Mouse (Mus musculus): Measurements from ENCODE around the gene Clmn.

Clmn gene

GRCm38 (mm10) chr12:104880367-104880766, 15.5 kb upstream of the Clmn start:
- no peak for DNase-seq (ENCODE audit: low read depth, low spot score)

GRCm38 (mm10) chr12:104879577-104879989, 14.7 kb upstream of the Clmn start:
- DNase-seq (ENCODE audit: low read depth, low spot score): no peak

- DNase-seq (ENCODE audit: low read depth, low spot score): no peak
Observed at GRCm38 (mm10) chr12:104876053-104876452, 11.2 kb upstream of the Clmn start.

- DNase-seq (ENCODE audit: low read depth, low spot score): no peak
Observed at GRCm38 (mm10) chr12:104871987-104872386, 7.1 kb upstream of the Clmn start.

- DNase-seq (ENCODE audit: low read depth, low spot score): no peak
Observed at GRCm38 (mm10) chr12:104869737-104870136, 4.9 kb upstream of the Clmn start.

- no peak for DNase-seq (ENCODE audit: low read depth, low spot score)
Observed at GRCm38 (mm10) chr12:104868430-104868829, 3.6 kb upstream of the Clmn start.

GRCm38 (mm10) chr12:104867851-104868250, 3.0 kb upstream of the Clmn start:
- no peak for DNase-seq (ENCODE audit: low read depth, low spot score)

GRCm38 (mm10) chr12:104865166-104865535, 275 bp upstream of the Clmn start:
- no peak for DNase-seq (ENCODE audit: low read depth, low spot score)

GRCm38 (mm10) chr12:104863653-104864052, 1.2 kb downstream of the Clmn start:
- no peak for DNase-seq (ENCODE audit: low read depth, low spot score)

- no peak for DNase-seq (ENCODE audit: low read depth, low spot score)
Observed at GRCm38 (mm10) chr12:104859140-104859539, 5.7 kb downstream of the Clmn start.

- no peak for DNase-seq (ENCODE audit: low read depth, low spot score)
Observed at GRCm38 (mm10) chr12:104858732-104859131, 6.1 kb downstream of the Clmn start.

- no peak for DNase-seq (ENCODE audit: low read depth, low spot score)
Observed at GRCm38 (mm10) chr12:104857614-104858013, 7.3 kb downstream of the Clmn start.

- DNase-seq (ENCODE audit: low read depth, low spot score): no peak
Observed at GRCm38 (mm10) chr12:104856540-104856939, 8.3 kb downstream of the Clmn start.

GRCm38 (mm10) chr12:104855548-104855947, 9.3 kb downstream of the Clmn start:
- DNase-seq (ENCODE audit: low read depth, low spot score): no peak

GRCm38 (mm10) chr12:104854826-104855225, 10.1 kb downstream of the Clmn start:
- DNase-seq (ENCODE audit: low read depth, low spot score): no peak

GRCm38 (mm10) chr12:104853374-104853773, 11.5 kb downstream of the Clmn start:
- DNase-seq (ENCODE audit: low read depth, low spot score): no peak

GRCm38 (mm10) chr12:104851711-104852508, 13.0 kb downstream of the Clmn start:
- DNase-seq (ENCODE audit: low read depth, low spot score): peak; percentile 78

- DNase-seq (ENCODE audit: low read depth, low spot score): no peak
Observed at GRCm38 (mm10) chr12:104850119-104850518, 14.8 kb downstream of the Clmn start.

GRCm38 (mm10) chr12:104848667-104849066, 16.2 kb downstream of the Clmn start:
- DNase-seq (ENCODE audit: low read depth, low spot score): no peak

GRCm38 (mm10) chr12:104847227-104847626, 17.6 kb downstream of the Clmn start:
- no peak for DNase-seq (ENCODE audit: low read depth, low spot score)

GRCm38 (mm10) chr12:104845707-104846106, 19.2 kb downstream of the Clmn start:
- DNase-seq (ENCODE audit: low read depth, low spot score): peak; percentile 49

- DNase-seq (ENCODE audit: low read depth, low spot score): no peak
Observed at GRCm38 (mm10) chr12:104844989-104845388, 19.9 kb downstream of the Clmn start.

GRCm38 (mm10) chr12:104844279-104844678, 20.6 kb downstream of the Clmn start:
- no peak for DNase-seq (ENCODE audit: low read depth, low spot score)

- no peak for DNase-seq (ENCODE audit: low read depth, low spot score)
Observed at GRCm38 (mm10) chr12:104841256-104841655, 23.6 kb downstream of the Clmn start.
